Mouse (Mus musculus) spleen, adult 2 months (tissue): ENCODE data around the gene Pik3c2b. TPM values are rescaled to one million over a fixed set of nuclear protein-coding genes. Genes with fewer than 3 reads are reported as not detected.
A peak's percentile ranks its signal among the peaks of the same experiment; 100 is the strongest.

Experiments used
- DNase-seq, 2 experiments: peaks; one replicate each; pipeline versions ENCODE4 v3.0.0 to v3.0.0-alpha.2; 2012 to 2021; ENCODE audit warnings: low spot score in 2 of 2, low read depth in 1 of 2
- H3K27ac ChIP-seq: fragments of 200-500 bp; 2 replicates; pipeline ENCODE4 v1.5.1; 2012; ENCODE audit warnings: low read length, inconsistent platforms; ENCODE audit not compliant: insufficient read depth
- H3K27me3 ChIP-seq: fragments of 200-500 bp; 2 replicates; pipeline ENCODE4 v1.6.1; 2012; ENCODE audit warnings: mild to moderate bottlenecking, moderate library complexity, low read length, inconsistent platforms; ENCODE audit not compliant: control insufficient read depth, insufficient read depth
- H3K36me3 ChIP-seq: fragments of 200-500 bp; 2 replicates; pipeline ENCODE4 v1.6.1; 2012; ENCODE audit warnings: mild to moderate bottlenecking, low read length, inconsistent platforms; ENCODE audit not compliant: control insufficient read depth, insufficient read depth
- H3K4me1 ChIP-seq: fragments of 200-500 bp; 2 replicates; pipeline ENCODE4 v1.6.1; 2011; ENCODE audit warnings: inconsistent platforms; ENCODE audit not compliant: control insufficient read depth, insufficient read depth, insufficient read length
- H3K4me3 ChIP-seq: fragments of 200-500 bp; 2 replicates; pipeline ENCODE4 v1.5.1; 2011; ENCODE audit warnings: mild to moderate bottlenecking, inconsistent platforms; ENCODE audit not compliant: insufficient read depth, insufficient read length; ENCODE audit errors: extremely low read depth
- CTCF ChIP-seq: fragments of 200-500 bp; IDR thresholded peaks from 2 replicates; pipeline ENCODE4 v1.5.1; 2011; ENCODE audit warnings: mild to moderate bottlenecking, inconsistent platforms; ENCODE audit not compliant: insufficient read depth, insufficient read length, insufficient replicate concordance; ENCODE audit errors: extremely low read depth
- POLR2A ChIP-seq: fragments of 200-500 bp; IDR thresholded peaks from 2 replicates; pipeline ENCODE4 v1.6.1; 2011; ENCODE audit warnings: low read depth, low read length, inconsistent platforms
- WGBS: fragments of 180-500 bp; shearing (Covaris S2); methylation state at CpG from one replicate; pipeline ENCODE4 v1.1.7; 2018; 5-methylcytosine and 5-hydroxymethylcytosine counted together
- polyA plus RNA-seq: library from polyadenylated mRNA; depleted of rRNA; stranded (reverse); fragments of >200 nt; gene quantifications from 2 replicates; pipeline ENCODE4 v1.2.3, GENCODE M21; 2012

Gene Pik3c2b
- polyA plus RNA-seq, 1 experiment = 22.2 TPM

GRCm38 (mm10) chr1:133059592-133059991, 14.1 kb downstream of the Pik3c2b start:
- no peak for DNase-seq
- Histone ChIP-seq H3K36me3 (0 out of 2 replicates have a peak, but pooled peaks cover 1% of the 10 kb centered on the region), H3K27me3 (no peaks in the 10 kb centered on the region), H3K27ac (no peak overlapping the region), H3K4me3 (no peak overlapping the region), H3K4me1 (peaks cover 25% of the 10 kb centered on the region; the same call in 1 of the 2 replicates)
- TF ChIP-seq CTCF = no peak
- TF ChIP-seq POLR2A = no peak
- 72% methylated on average over 2 of the region's 2 CpGs for WGBS

GRCm38 (mm10) chr1:133060681-133061080, 15.2 kb downstream of the Pik3c2b start:
- Histone ChIP-seq H3K36me3 (0 out of 2 replicates have a peak, but pooled peaks cover 1% of the 10 kb centered on the region), H3K27ac (no peak overlapping the region; the same call in 1 of the 2 replicates), H3K27me3 (no peaks in the 10 kb centered on the region), H3K4me1 (peaks cover 19% of the 10 kb centered on the region; the same call in 1 of the 2 replicates), H3K4me3 (no peak overlapping the region)
- 75% methylated on average over 4 of the region's 4 CpGs for WGBS
- TF ChIP-seq CTCF (no peak), POLR2A (no peak)
- DNase-seq = no peak

- no peak overlapping the region for H3K4me3 ChIP-seq
- no peak for TF ChIP-seq CTCF
- no peaks in the 10 kb centered on the region for H3K27me3 ChIP-seq
- peaks cover 12% of the 10 kb centered on the region for H3K36me3 ChIP-seq
- H3K4me1 ChIP-seq = 0 out of 2 replicates have a peak, but pooled peaks cover 2% of the 10 kb centered on the region
- no peak overlapping the region for H3K27ac ChIP-seq
- DNase-seq = no peak
- WGBS = 92% methylated on average over 6 of the region's 6 CpGs
Measured at GRCm38 (mm10) chr1:133063164-133063563, 17.7 kb downstream of the Pik3c2b start.

GRCm38 (mm10) chr1:133068268-133068667, 22.8 kb downstream of the Pik3c2b start:
- Histone ChIP-seq H3K27me3 (no peaks in the 10 kb centered on the region), H3K36me3 (peaks cover 18% of the 10 kb centered on the region), H3K27ac (0 out of 2 replicates have a peak overlapping the region, but pooled peaks have one; percentile 3), H3K4me3 (no peak overlapping the region), H3K4me1 (peaks cover 11% of the 10 kb centered on the region)
- no peak for TF ChIP-seq POLR2A
- no peak for TF ChIP-seq CTCF
- no peak for DNase-seq
- WGBS = 82% methylated on average over 5 of the region's 5 CpGs

GRCm38 (mm10) chr1:133068669-133069274, 23.3 kb downstream of the Pik3c2b start:
- TF ChIP-seq POLR2A (no peak), CTCF (no peak)
- 93% methylated on average over 15 of the region's 15 CpGs for WGBS
- Histone ChIP-seq H3K4me3 (no peak overlapping the region), H3K4me1 (peaks cover 16% of the 10 kb centered on the region), H3K27ac (0 out of 2 replicates have a peak overlapping the region, but pooled peaks have one; percentile 3), H3K27me3 (no peaks in the 10 kb centered on the region), H3K36me3 (peaks cover 18% of the 10 kb centered on the region)
- DNase-seq = no peak

- peaks cover 16% of the 10 kb centered on the region for H3K4me1 ChIP-seq
- no peak overlapping the region for H3K4me3 ChIP-seq
- TF ChIP-seq CTCF (no peak), POLR2A (no peak)
- no peaks in the 10 kb centered on the region for H3K27me3 ChIP-seq
- peak overlapping the region; percentile 42 for H3K27ac ChIP-seq
- 59% methylated on average over 12 of the region's 12 CpGs for WGBS
- no peak for DNase-seq
- peaks cover 18% of the 10 kb centered on the region for H3K36me3 ChIP-seq
Measured at GRCm38 (mm10) chr1:133069275-133070120, 24.0 kb downstream of the Pik3c2b start.
